Mouse (Mus musculus) liver, adult 2 months (tissue): ENCODE results near the gene Tubb4a.

ENCODE experiments used
- CTCF ChIP-seq: fragments of 200-500 bp; IDR thresholded peaks from 2 replicates; pipeline ENCODE4 v1.5.1; 2011; ENCODE audit warnings: low read depth, low read length, control low read depth
- POLR2A ChIP-seq: fragments of 200-500 bp; IDR thresholded peaks from 2 replicates; pipeline ENCODE4 v1.6.1; 2011; ENCODE audit warnings: low read length, control low read depth; ENCODE audit not compliant: insufficient read depth; ENCODE audit errors: extremely low read depth

GRCm38 (mm10) chr17:57108666-57109171 is 21.1 kb upstream of the Tubb4a start:
- no peak for TF ChIP-seq CTCF
- no peak for TF ChIP-seq POLR2A
